Mouse (Mus musculus): ENCODE results near the gene Rela.

GRCm38 (mm10) chr19:5637069-5638047 lies at the start of gene Rela:
- no peak for TF ChIP-seq GATA1 (IDR thresholded peaks at IDR 0.05; ENCODE audit: borderline replicate concordance, low read length)
- TF ChIP-seq CTCF (IDR thresholded peaks at IDR 0.05; ENCODE audit: low read depth, low read length) = no peak
- TF ChIP-seq POLR2AphosphoS5 (IDR thresholded peaks at IDR 0.05; ENCODE audit: insufficient replicate concordance, low read depth, low read length) = no peak
